Mouse (Mus musculus) leukemia stem cell, adult 10-12 weeks (primary cell): ENCODE measurements around the gene Susd5. TPM values are rescaled to one million over a fixed set of nuclear protein-coding genes. Genes with fewer than 3 reads are reported as not detected.

Source experiments
- polyA plus RNA-seq: library from polyadenylated mRNA; stranded (reverse); fragments of >175 nt; gene quantifications from 2 replicates; pipeline ENCODE4 v1.2.3, GENCODE M21; 2012; ENCODE audit warnings: low replicate concordance

Gene Susd5
- polyA plus RNA-seq, result not detected in 2 replicates

GRCm38 (mm10) chr9:114057090-114057796, at the start of gene Susd5:
TSS of gene Susd5 (plus strand) at chr9:114057140.

DNA sequence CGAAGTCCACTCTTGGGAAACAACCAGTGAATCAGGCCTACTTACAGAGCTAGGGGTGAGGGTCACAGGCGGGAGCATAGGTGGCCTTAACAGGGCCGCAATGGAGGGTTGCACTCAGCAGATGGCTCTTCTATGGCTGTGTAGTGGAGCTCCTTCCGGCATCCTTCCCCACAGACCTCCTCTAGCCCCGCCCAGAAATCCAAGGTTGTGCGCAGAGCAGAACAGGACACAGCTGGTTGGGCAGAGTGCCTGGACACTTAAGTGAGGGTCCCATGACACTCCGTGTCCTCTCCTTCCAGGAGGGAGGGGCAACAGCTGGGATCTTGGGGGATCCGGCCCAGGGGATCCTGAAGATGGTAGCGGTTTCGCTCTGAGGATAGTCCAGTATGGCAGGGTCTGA, 10.9 kb upstream of the Susd5 start, which contains the start of gene Fbxl2:
Fbxl2 (minus strand) TSS at position 164 of the 400 bp plus-strand sequence.

Other genes with a start within 250 kb of the Susd5 start
- gene Ubp1, start 126.2 kb upstream of the Susd5 start, polyA plus RNA-seq, result 16.9 and 31.6 TPM in 2 replicates
- gene Fbxl2, start 10.9 kb upstream of the Susd5 start, polyA plus RNA-seq, result 0.27 and 0.35 TPM in 2 replicates